Mouse (Mus musculus) skeletal muscle tissue, adult 2 months (tissue): ENCODE results near the gene Smarcc1.

Experiments
- DNase-seq: peaks from one replicate; pipeline ENCODE4 v3.0.0-alpha.2; 2012; ENCODE audit warnings: low read depth, low spot score

Gene Smarcc1

DNA sequence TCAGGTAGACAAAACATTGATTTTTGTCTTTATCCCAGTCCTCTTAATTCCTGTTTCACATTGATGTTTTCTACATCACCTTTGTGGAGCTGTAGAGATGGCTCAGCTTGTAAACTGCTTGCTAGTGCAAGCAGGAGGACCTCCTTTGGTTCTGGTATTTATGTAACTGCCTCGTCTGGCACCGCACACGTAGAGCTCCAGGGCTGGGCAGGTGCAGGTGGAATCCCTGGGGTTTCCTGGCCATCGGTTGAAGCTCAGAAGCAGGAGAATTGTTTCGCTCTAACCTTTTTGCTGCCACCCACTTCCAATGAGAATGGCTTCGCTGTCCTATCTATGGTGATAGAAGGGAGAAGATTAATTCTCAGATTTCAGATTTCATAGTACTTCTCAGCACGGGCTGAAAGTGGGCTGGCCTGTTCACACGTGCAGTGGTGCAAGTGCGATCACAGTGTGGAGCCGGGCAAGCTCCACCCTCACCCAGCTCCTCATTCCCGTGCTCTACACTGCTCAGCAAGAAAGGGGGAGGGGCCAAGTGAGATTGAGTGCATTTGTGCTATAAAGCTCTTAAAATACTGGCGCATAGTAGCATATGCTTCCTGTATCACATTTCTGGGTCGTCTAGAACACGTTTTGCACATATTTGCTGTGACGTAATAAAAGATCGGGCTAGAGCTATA lies 113.0 kb downstream of the Smarcc1 start:
- DNase-seq, result no peak

DNA sequence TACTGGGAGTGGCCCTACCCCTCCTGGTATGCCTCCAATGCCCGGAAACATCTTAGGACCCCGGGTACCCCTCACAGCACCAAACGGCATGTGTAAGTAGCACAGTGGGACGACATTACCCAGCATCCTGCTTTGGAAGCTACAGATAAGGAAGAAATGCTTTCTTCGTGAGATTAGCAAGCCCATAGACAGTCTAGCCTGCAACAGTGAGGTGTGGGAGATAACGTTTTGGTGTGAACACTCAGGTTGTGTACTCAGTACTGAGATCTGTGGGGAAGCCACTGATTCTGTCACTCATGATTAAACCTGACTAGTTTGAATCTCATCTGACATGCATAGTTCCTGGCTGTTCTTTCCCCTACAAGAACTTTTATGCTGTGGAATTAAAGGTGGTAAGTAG lies 117.5 kb downstream of the Smarcc1 start:
- no peak for DNase-seq

DNA sequence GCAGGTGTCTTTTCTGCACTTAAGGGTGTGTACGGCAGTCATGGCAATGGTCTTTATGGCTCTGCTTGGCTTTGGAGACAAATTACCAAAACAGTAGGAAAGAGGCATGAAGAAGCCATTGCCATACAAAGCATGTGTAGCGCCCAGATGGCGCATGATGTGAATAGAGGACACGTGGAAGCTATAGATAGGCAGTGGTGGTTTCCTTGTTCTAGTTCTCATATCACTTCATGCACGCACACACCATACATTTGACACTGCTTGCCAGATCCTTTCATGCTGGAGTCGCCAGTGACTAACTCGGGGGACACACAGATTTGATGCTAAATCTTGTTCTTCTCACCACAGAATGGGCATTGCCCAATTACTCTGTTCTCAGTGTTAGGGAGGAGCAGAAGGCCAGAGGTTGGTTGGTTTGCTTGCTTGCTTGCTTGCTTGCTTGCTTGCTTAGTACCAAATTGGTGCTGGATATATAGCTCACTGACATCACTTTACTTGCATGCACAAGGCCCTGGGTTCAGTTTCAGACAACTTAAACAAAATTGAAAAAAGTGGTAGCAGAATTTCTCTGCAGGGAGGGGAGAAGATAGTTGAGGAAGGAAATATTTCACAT lies 125.8 kb downstream of the Smarcc1 start, which contains the start of gene Cspg5:
TSS of gene Cspg5 (plus strand) at position 563 of the 613 bp plus-strand sequence.
- no peak for DNase-seq

DNA sequence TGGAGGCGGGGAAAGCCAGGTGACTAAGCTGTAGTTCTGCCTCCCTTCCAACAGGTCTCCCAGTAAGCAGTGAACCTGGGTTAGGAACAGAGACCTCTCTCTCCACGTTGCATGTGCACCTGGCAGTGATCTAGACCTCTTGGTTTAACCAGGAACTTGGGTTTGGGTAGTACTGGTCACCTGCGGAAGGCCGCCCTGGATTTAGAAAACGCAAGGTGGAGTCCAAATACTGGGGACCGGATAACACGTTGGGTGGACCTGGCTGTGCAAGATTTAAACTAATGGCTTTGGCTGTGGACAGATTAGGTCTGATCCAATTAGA lies 127.0 kb downstream of the Smarcc1 start:
- DNase-seq, result no peak

DNA sequence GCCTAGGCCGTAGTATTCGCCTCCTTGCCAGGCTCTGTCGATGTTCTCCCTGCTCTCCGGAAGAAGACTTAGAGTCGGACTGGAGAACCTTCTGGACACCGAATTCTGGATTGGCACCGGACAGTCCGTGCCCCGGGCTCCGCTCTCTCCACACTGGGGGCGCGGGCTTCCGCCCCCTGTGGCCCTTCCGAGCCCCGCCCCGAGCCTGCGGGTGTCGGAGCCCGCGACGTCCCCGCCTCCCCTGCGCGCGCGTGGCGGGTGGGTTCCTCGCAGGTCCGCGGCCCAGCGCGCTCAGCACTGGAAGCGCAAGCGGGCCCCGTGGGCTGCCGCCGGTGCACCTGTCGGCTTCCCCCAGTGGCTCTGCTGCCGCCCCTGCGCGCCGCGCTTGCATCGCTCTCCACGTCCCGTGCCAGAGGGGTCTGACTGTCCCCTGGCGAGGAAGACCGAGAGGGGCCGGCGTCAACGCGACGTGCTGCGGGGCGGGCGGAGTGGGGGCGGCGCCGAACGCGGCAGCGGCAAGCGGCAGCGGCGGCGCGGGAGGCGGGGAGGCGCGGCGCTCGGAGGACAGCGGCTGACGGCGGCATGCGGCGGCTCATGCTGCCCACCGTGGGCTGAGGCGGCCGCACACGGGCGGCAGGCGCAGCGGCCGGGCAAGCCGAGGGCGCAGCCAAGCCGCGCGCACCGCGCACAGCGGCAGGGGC lies 127.5 kb downstream of the Smarcc1 start:
- DNase-seq, result no peak

- DNase-seq, result no peak
Measured at GRCm38 (mm10) chr9:110245590-110246320, 128.2 kb downstream of the Smarcc1 start.

DNA sequence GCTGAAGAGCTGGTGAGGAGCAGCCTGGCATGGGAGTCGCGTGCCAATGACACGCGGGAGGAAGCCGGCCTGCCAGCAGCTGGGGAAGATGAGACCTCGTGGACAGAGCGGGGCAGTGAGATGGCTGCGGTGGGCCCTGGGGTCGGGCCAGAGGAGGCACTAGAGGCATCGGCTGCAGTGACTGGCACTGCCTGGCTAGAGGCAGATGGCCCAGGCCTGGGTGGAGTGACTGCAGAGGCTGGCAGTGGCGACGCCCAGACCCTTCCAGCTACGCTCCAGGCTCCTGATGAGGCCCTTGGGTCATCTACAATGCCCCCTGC lies 128.8 kb downstream of the Smarcc1 start:
- DNase-seq, result no peak

DNA sequence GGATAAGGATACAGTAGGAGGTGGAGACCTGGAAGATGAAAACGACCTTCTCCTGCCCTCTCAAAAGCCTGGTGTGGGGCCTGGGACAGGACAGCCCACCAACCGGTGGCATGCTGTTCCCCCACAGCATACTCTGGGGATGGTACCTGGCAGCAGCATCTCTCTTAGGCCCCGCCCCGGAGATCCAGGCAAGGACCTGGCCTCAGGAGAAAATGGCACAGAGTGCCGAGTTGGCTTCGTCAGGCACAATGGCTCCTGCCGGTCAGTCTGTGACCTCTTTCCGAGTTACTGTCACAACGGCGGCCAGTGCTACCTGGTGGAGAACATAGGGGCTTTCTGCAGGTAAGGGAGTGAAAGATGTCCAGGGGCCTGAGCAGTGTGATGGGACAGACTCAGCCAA lies 129.5 kb downstream of the Smarcc1 start:
- no peak for DNase-seq

DNA sequence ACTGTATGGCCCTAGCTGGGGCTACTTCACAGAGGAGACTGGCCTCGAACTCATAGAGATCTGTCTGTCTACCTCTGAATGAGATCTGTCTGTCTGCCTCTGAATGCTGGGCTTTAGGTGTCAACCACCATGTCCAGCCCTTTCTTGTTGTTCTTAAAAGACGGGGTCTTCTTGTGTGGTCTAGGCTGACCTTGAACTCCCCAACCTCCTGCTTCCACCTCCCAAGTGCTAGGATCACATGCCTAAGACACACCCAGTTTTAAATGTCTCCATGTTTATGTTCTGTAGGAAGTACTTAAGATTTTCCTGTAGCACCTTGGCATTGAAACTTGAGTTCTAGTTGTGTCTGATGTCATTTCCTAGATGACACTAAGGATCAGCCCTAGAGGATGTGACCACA lies 131.4 kb downstream of the Smarcc1 start:
- DNase-seq, result no peak

GRCm38 (mm10) chr9:110249823-110250543 lies 132.5 kb downstream of the Smarcc1 start:
- no peak for DNase-seq

GRCm38 (mm10) chr9:110250776-110251175 lies 133.3 kb downstream of the Smarcc1 start:
- no peak for DNase-seq

DNA sequence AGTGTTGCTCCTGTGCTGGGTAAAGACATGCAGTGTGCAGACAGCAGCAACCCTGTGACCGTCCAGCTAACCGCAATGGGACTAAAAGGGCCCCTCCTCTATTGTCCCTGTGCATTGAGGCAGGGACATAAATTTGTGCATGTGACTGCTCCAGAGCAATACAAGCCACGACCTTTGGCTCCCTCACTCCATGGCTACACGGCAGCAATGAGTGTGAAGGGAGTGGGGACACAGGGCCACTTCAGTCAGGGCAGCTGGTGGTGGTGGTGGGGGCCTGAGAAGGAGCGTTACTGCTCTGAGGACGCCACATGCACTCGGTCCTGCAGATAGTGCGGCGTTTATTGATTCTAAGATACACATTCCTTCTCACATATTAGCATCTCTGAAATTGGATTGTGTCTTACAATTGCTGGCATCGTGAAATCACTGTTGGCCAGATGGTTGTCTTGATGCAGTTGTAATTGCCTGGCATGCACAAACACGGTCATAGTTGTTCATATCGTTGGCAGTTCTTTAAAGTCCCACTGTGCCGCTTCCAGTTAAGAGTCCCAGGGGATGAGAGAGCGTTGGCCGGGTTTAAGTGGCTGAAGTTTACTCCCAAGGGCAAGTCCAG lies 138.0 kb downstream of the Smarcc1 start:
- DNase-seq, result no peak

GRCm38 (mm10) chr9:110258646-110259045 lies 141.1 kb downstream of the Smarcc1 start:
- no peak for DNase-seq

- DNase-seq, result no peak
Measured at GRCm38 (mm10) chr9:110259118-110259517, 141.6 kb downstream of the Smarcc1 start.

GRCm38 (mm10) chr9:110263181-110263580 lies 145.7 kb downstream of the Smarcc1 start:
- DNase-seq, result no peak

GRCm38 (mm10) chr9:110264991-110265390 lies 147.5 kb downstream of the Smarcc1 start:
- DNase-seq, result no peak

DNA sequence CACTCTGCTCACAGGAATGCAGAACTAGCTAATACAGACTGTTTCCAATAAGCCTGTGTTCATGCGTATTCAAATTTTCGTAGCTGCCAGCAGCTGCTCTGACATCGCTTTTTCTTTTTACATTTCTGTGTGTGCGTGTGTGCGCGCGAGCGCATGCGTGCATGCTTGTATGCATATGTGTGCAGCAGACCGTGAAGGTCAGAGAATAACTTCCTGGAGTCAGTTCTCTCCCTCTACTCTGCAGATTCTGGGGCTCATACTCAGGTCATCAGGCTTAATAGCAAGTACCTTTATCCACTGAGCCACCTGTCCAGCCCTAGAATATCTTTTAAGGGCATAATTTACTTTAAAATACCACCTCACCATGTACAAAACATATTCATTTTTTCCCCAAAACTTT lies 150.9 kb downstream of the Smarcc1 start:
- no peak for DNase-seq

DNA sequence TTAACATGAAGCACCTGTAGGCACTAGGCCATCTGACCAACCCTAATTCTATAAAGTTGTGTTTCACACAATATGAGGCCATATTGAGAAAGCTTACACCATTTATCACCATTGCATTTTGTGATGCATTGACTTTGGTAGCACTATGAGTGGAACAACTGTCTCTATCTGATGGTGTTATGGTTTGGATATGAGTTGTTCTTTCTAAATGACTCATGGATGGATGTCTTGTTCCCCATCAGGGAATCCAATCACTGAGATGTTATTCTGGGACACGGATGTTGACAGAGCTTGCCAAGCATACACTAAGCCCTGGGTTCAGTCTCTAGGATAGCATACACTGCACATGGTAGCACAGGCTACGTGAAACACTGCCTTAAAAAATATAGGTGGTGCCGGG lies 154.8 kb downstream of the Smarcc1 start:
- DNase-seq, result no peak

DNA sequence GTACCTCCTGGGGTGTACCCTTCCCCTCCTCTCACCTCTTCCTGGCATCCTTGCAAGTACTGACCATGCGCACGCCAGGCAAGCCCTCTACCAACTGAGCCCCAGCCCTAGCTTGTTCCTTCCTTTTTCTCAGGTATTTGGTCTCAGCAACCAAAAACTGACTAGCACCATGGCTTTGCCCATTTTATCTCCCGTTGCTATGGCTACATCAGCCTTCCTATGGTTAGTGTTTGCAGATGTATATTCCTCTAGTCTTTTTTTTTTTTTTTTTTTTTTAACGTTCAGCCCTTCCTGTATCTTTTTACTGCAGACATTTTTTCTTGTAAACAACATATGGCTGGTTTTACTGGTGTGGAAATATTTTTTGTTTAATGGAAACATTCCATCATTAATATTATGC lies 156.0 kb downstream of the Smarcc1 start:
- DNase-seq, result no peak

- DNase-seq, result no peak
Measured at GRCm38 (mm10) chr9:110275882-110276281, 158.4 kb downstream of the Smarcc1 start.

GRCm38 (mm10) chr9:110277431-110277881 lies 159.9 kb downstream of the Smarcc1 start:
- DNase-seq, result no peak
